Mouse (Mus musculus): ENCODE data around the gene Pecam1. TPM values are rescaled to one million over a fixed set of nuclear protein-coding genes. Genes with fewer than 3 reads are reported as not detected.
"Not testable (repeated sequence)": the region's sequence is repeated elsewhere in the genome, so short reads cannot be mapped to it uniquely, and the experiment has no call there.

The Pecam1 gene
- total RNA-seq, 1 experiment, result 83.9 TPM

DNA sequence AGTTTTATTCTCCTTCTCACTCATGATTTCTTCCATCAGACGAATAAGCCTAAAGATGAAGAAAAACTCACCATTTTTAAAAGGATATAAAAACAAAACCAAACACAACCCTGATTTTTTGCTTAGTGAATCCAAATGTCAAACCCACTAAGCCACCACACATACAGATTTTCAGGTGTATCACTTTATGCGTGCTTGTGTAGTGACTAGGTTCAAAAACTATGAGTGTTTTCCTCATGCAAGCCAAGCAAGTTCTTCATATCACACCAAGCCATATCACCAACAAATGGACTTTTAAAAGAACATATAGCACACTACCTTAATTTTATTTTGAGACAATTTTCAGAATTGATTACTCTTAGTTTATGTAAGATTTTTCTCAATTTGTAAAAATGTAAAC, 34.0 kb upstream of the Pecam1 start:
- H3K27ac ChIP-seq (ENCODE audit: insufficient read depth, low read depth, low read length, poor library complexity, severe bottlenecking), result no peak overlapping the region
- no peak for TF ChIP-seq CHD2 (IDR thresholded peaks at IDR 0.05; ENCODE audit: low read depth, low read length)
- TF ChIP-seq HCFC1 (IDR thresholded peaks at IDR 0.05; ENCODE audit: borderline replicate concordance, insufficient read depth, low read length), result no peak
- TF ChIP-seq ZNF384 (IDR thresholded peaks at IDR 0.05; ENCODE audit: low read depth, low read length), result no peak
- TF ChIP-seq ZC3H11A (IDR thresholded peaks at IDR 0.05; ENCODE audit: borderline replicate concordance, low read depth, low read length), result no peak
- no peak for TF ChIP-seq MAFK (IDR thresholded peaks at IDR 0.05; ENCODE audit: insufficient read depth, low read depth, low read length)
- no peak overlapping the region for H3K9ac ChIP-seq (ENCODE audit: insufficient read depth, low read depth, low read length, poor library complexity, severe bottlenecking)
- no peak for DNase-seq (ENCODE audit: low read depth, low spot score)
- peaks cover 47% of the 10 kb centered on the region for H3K36me3 ChIP-seq (ENCODE audit: control insufficient read depth, insufficient read depth, low read length, poor library complexity, severe bottlenecking)
- no peaks in the 10 kb centered on the region for H3K4me1 ChIP-seq (ENCODE audit: control insufficient read depth in 2 of 2, insufficient read depth in 2 of 2, low read length in 2 of 2, poor library complexity in 1 of 2)
- in situ Hi-C loops (cut with MboI; ENCODE audit: low sequenced_read_pairs in 2 of 2, unreplicated experiment in 2 of 2), result no loop called here
- no peak overlapping the region for H3K4me3 ChIP-seq (ENCODE audit: insufficient read depth in 1 of 2, low read depth in 1 of 2, low read length in 2 of 2, poor library complexity in 1 of 2, severe bottlenecking in 1 of 2)
- H3K9me3 ChIP-seq (ENCODE audit: control insufficient read depth, insufficient read depth, low read depth, low read length), result no peaks in the 10 kb centered on the region

DNA sequence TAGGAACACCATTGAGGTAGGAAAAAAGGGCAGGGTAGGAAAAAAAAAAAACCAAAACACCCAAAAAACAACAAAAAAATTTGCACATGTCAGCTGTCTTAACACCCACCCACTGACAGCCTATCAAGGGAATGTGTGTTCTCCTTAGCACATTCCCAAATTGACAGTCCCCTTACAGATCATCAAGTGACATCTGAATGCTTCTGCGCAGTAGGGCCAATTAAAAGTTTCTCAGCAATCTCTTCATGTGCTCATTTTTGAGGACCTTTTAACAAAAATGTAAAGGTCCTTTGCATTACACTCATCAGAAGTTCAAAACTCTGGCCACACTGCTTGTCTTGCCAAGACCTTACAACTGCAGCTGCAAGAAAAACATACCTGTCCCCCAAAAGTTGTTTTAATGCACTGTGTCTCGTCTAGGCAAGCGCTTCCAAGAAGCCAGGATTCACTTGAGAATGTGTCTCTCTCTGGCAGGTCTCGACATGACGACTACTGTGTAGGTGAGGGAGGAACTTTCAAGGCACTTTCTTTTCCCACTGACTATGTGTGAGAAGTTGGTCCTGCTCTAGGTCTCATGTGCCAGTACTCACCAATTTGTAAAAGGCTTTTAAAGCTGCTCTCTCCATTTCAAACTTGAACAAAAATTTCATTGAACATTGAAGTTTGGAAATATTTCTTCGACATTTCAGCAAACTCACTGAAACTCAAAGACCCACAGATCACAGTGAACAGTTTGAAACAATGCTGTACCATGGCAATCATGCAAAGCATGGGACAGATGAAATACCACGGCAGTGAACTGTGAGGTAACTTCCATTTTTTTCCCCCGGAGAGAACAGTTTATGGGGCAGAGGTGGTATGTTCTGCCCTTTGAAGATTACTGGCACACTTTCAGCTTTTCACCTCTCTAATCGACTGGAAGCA, 32.7 kb upstream of the Pecam1 start:
- Histone ChIP-seq H3K4me1 (ENCODE audit: control insufficient read depth in 2 of 2, insufficient read depth in 2 of 2, low read length in 2 of 2, poor library complexity in 1 of 2) (no peaks in the 10 kb centered on the region), H3K27ac (ENCODE audit: insufficient read depth, low read depth, low read length, poor library complexity, severe bottlenecking) (no peak overlapping the region), H3K9ac (ENCODE audit: insufficient read depth, low read depth, low read length, poor library complexity, severe bottlenecking) (no peak overlapping the region), H3K4me3 (ENCODE audit: insufficient read depth in 1 of 2, low read depth in 1 of 2, low read length in 2 of 2, poor library complexity in 1 of 2, severe bottlenecking in 1 of 2) (no peak overlapping the region), H3K9me3 (ENCODE audit: control insufficient read depth, insufficient read depth, low read depth, low read length) (no peaks in the 10 kb centered on the region), H3K36me3 (ENCODE audit: control insufficient read depth, insufficient read depth, low read length, poor library complexity, severe bottlenecking) (peaks cover 47% of the 10 kb centered on the region)
- in situ Hi-C loops (cut with MboI; ENCODE audit: low sequenced_read_pairs in 2 of 2, unreplicated experiment in 2 of 2), result no loop called here
- no peak for DNase-seq (ENCODE audit: low read depth, low spot score)
- TF ChIP-seq ZNF384 (IDR thresholded peaks at IDR 0.05; ENCODE audit: low read depth, low read length) (no peak), HCFC1 (IDR thresholded peaks at IDR 0.05; ENCODE audit: borderline replicate concordance, insufficient read depth, low read length) (no peak), ZC3H11A (IDR thresholded peaks at IDR 0.05; ENCODE audit: borderline replicate concordance, low read depth, low read length) (no peak), CHD2 (IDR thresholded peaks at IDR 0.05; ENCODE audit: low read depth, low read length) (no peak), MAFK (IDR thresholded peaks at IDR 0.05; ENCODE audit: insufficient read depth, low read depth, low read length) (0 out of 2 replicates have a peak, but pooled peaks have one; percentile 30)

DNA sequence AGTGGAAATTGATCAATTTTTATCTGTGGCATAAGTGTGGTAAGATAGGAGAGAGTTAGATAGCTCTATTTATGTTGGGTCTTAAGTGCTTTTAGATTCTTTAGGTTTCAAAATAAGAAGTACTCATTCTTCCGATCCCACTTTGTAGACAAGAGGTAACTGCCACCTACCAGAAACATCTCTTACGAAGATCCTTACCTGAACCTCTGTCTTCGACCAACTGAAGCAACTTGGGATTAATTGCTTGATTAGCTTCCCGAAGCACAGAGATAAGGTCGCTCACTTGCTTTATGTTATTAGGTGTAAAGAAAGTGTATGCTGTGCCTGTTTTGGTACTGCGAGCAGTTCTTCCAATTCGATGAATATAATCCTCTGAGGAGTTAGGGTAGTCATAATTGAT, 31.8 kb upstream of the Pecam1 start:
- H3K4me3 ChIP-seq (ENCODE audit: insufficient read depth in 1 of 2, low read depth in 1 of 2, low read length in 2 of 2, poor library complexity in 1 of 2, severe bottlenecking in 1 of 2); H3K9me3 ChIP-seq (ENCODE audit: control insufficient read depth, insufficient read depth, low read depth, low read length); H3K4me1 ChIP-seq (ENCODE audit: control insufficient read depth in 2 of 2, insufficient read depth in 2 of 2, low read length in 2 of 2, poor library complexity in 1 of 2); DNase-seq (ENCODE audit: low read depth, low spot score); in situ Hi-C loops (cut with MboI; ENCODE audit: low sequenced_read_pairs in 2 of 2, unreplicated experiment in 2 of 2); H3K9ac ChIP-seq (ENCODE audit: insufficient read depth, low read depth, low read length, poor library complexity, severe bottlenecking); H3K27ac ChIP-seq (ENCODE audit: insufficient read depth, low read depth, low read length, poor library complexity, severe bottlenecking): not testable (repeated sequence)
- H3K36me3 ChIP-seq (ENCODE audit: control insufficient read depth, insufficient read depth, low read length, poor library complexity, severe bottlenecking), result peaks cover 46% of the 10 kb centered on the region

DNA sequence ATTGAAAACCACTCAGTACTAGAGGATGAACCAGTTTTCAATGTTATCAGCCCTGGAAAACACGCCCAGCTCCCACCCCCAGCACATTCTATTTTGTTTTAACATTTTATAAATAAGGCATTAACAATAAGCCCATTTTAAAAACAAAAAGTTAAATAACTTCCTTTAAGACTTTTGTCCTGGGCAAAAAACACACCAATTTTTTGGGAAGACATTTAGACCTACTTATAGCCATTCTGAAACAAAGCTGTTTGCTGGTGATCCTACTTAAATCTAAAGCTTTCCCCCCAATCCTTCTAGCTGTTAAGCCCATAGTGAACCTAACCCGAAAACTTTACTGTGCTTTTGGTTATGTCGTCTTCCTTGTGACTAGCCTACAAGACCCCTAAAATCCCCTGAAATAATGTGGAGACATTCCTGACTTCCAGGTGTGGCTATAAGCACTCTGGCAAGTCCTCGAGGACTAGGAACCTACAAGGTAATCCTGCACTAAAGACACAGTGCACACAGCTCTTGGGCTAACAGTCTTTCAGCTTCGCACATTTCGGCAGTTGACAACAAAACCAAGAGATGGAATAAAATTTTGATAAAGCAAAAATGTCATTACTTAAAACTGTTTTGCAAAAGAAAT, 30.3 kb upstream of the Pecam1 start:
- Histone ChIP-seq H3K9ac (ENCODE audit: insufficient read depth, low read depth, low read length, poor library complexity, severe bottlenecking) (no peak overlapping the region), H3K36me3 (ENCODE audit: control insufficient read depth, insufficient read depth, low read length, poor library complexity, severe bottlenecking) (peaks cover 43% of the 10 kb centered on the region), H3K4me3 (ENCODE audit: insufficient read depth in 1 of 2, low read depth in 1 of 2, low read length in 2 of 2, poor library complexity in 1 of 2, severe bottlenecking in 1 of 2) (no peak overlapping the region), H3K9me3 (ENCODE audit: control insufficient read depth, insufficient read depth, low read depth, low read length) (no peaks in the 10 kb centered on the region), H3K27ac (ENCODE audit: insufficient read depth, low read depth, low read length, poor library complexity, severe bottlenecking) (no peak overlapping the region), H3K4me1 (ENCODE audit: control insufficient read depth in 2 of 2, insufficient read depth in 2 of 2, low read length in 2 of 2, poor library complexity in 1 of 2) (no peaks in the 10 kb centered on the region)
- in situ Hi-C loops (cut with MboI; ENCODE audit: low sequenced_read_pairs in 2 of 2, unreplicated experiment in 2 of 2), result no loop called here
- TF ChIP-seq ZC3H11A (IDR thresholded peaks at IDR 0.05; ENCODE audit: borderline replicate concordance, low read depth, low read length) (no peak), ZNF384 (IDR thresholded peaks at IDR 0.05; ENCODE audit: low read depth, low read length) (no peak), HCFC1 (IDR thresholded peaks at IDR 0.05; ENCODE audit: borderline replicate concordance, insufficient read depth, low read length) (no peak), MAFK (IDR thresholded peaks at IDR 0.05; ENCODE audit: insufficient read depth, low read depth, low read length) (no peak), CHD2 (IDR thresholded peaks at IDR 0.05; ENCODE audit: low read depth, low read length) (no peak)
- DNase-seq (ENCODE audit: low read depth, low spot score), result no peak
